ENCODE assay signal across 19 mouse cellular contexts in the genomic region with DNA sequence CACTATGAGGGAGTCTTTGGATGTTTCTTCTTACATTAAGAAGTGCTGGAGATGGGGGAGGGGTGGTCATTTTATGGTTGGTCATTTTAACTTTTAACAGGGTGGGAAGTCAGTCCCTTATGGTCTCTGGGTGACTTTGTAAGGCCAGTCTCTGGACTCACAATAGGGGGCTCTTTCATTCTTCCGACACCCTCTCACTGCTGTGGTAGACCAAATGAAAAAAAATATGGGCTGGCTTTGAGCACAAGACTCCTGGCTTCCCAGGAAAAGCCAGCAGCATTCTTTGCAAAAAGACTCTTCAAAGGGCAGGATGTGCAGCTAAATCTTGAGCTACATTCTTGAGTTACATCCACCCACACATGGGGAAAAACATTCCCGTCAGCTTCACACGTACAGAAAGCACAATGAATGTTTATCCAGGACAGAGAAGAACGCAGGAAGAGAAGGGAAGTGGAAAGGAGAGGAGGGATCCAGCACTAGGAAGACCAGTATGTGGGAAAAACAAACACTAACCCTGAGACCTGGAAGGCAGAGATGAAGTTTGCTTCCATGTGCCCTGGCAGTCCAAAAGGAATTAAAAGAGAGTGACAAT. TPM values are rescaled to one million over a fixed set of nuclear protein-coding genes. Genes with fewer than 3 reads are reported as not detected.
DNase-seq lines count a peak whose midpoint lies in the region; ATAC-seq lines count a peak whose summit lies in the region.
"Had no signal": no experiment of that assay in that cellular context is flagged by ENCODE, and none has a peak within 500 bp of the region (broad histone marks: within the 10 kb centered on the region; RNA-seq: fewer than 3 reads in every experiment).

No protein-coding gene starts in this region.

- H3K9me3 ChIP-seq in heart, embryonic 11.5 days (replicated peaks; ENCODE audit: control insufficient read depth, low read length), result no peaks in the 10 kb centered on the region
- H3K9me3 ChIP-seq in kidney, embryonic 15.5 days (replicated peaks), result no peaks in the 10 kb centered on the region
- H3K9me3 ChIP-seq: embryonic facial prominence, embryonic 15.5 days; G1E; hindbrain, embryonic 10.5 days; midbrain, embryonic 15.5 days had no signal

- 0 out of 2 replicates have a peak, but pooled peaks have one; percentile 26 for ATAC-seq in heart, embryonic 11.5 days (replicated peaks; ENCODE audit: insufficient number of reproducible peaks, low FRiP score, low TSS enrichment)
- ATAC-seq in kidney, embryonic 15.5 days (replicated peaks; ENCODE audit: low FRiP score), result peak; percentile 90
- no peak for ATAC-seq in inflammation-experienced regulatory T-cells, adult 6 months
- ATAC-seq: forebrain, embryonic 14.5 days; liver, postnatal 0 days; midbrain, embryonic 15.5 days had no signal

- H3K4me1 ChIP-seq in heart, embryonic 11.5 days (ENCODE audit: control insufficient read depth, insufficient read depth, low read length), result no peaks in the 10 kb centered on the region
- peaks cover 15% of the 10 kb centered on the region for H3K4me1 ChIP-seq in kidney, embryonic 15.5 days
- H3K4me1 ChIP-seq: embryonic facial prominence, embryonic 15.5 days; hindbrain, embryonic 10.5 days; midbrain, embryonic 15.5 days had no signal

- DNase-seq in heart, adult 8-10 months (ENCODE audit: low spot score), result no peak
- no peak for DNase-seq in kidney, postnatal 25 days
- peak; percentile 64 for DNase-seq in 3T3-L1 (ENCODE audit: low read depth, low spot score)
- peak; percentile 15 for DNase-seq in embryo, embryonic 11 days
- DNase-seq: adrenal gland, postnatal 14 days; cerebellum, postnatal 10 days; liver, postnatal 0 days; thymus, postnatal 4 days had no signal

- peak overlapping the region; percentile 32 for H3K27ac ChIP-seq in heart, embryonic 11.5 days (ENCODE audit: low read depth, low read length)
- H3K27ac ChIP-seq in kidney, embryonic 15.5 days, result peak overlapping the region; percentile 83
- H3K27ac ChIP-seq: embryonic facial prominence, embryonic 15.5 days; hindbrain, embryonic 10.5 days; macrophage; midbrain, embryonic 15.5 days had no signal

- no peaks in the 10 kb centered on the region for H3K36me3 ChIP-seq in heart, embryonic 11.5 days (ENCODE audit: control insufficient read depth, insufficient read depth, low read length)
- no peaks in the 10 kb centered on the region for H3K36me3 ChIP-seq in kidney, embryonic 15.5 days
- H3K36me3 ChIP-seq: embryonic facial prominence, embryonic 15.5 days; G1E; hindbrain, embryonic 10.5 days; midbrain, embryonic 15.5 days had no signal

- no peak overlapping the region for H3K9ac ChIP-seq in heart, embryonic 11.5 days (ENCODE audit: low read depth, low read length)
- H3K9ac ChIP-seq in kidney, embryonic 15.5 days, result no peak overlapping the region
- H3K9ac ChIP-seq: embryonic facial prominence, embryonic 15.5 days; liver, postnatal 0 days; midbrain, embryonic 15.5 days had no signal

- WGBS in heart, embryonic 11.5 days (ENCODE audit: insufficient replicate concordance), result 33% methylated on average over 4 of the region's 4 CpGs
- WGBS in kidney, embryonic 15.5 days, result 4% methylated on average over 4 of the region's 4 CpGs

- H3K4me2 ChIP-seq in heart, embryonic 11.5 days, result no peak overlapping the region
- H3K4me2 ChIP-seq in kidney, embryonic 15.5 days, result peak overlapping the region; percentile 11; the same call in 1 of the 2 replicates
- H3K4me2 ChIP-seq: embryonic facial prominence, embryonic 15.5 days; midbrain, embryonic 15.5 days had no signal

- no peak overlapping the region for H3K4me3 ChIP-seq in heart, embryonic 11.5 days (ENCODE audit: low read depth, low read length)
- H3K4me3 ChIP-seq in kidney, embryonic 15.5 days (replicated peaks), result no peak overlapping the region
- H3K4me3 ChIP-seq: embryonic facial prominence, embryonic 15.5 days; hindbrain, embryonic 10.5 days; midbrain, embryonic 15.5 days had no signal

- H3K27me3 ChIP-seq in heart, embryonic 11.5 days (ENCODE audit: control insufficient read depth, insufficient read depth, low read length), result no peaks in the 10 kb centered on the region
- no peaks in the 10 kb centered on the region for H3K27me3 ChIP-seq in kidney, embryonic 15.5 days
- H3K27me3 ChIP-seq: embryonic facial prominence, embryonic 15.5 days; midbrain, embryonic 15.5 days had no signal

RNA-seq across cellular contexts. Expression of a gene that starts 31.6 kb away (rescaled TPM):
- polyA plus RNA-seq in heart, embryonic 11.5 days (2014; fragmentation: Nextera tagmentation; extraction: Ambion mirVana), result 0.16 TPM in 1 of 2 replicates, not detected in the other
- total RNA-seq in heart, adult 8-10 months (2022), result 100 to 1,000 TPM; 269 to 374 (median 349) TPM
- 0.64 and 1.0 TPM in 2 replicates for polyA plus RNA-seq in kidney, embryonic 15.5 days (2015; fragmentation: Nextera tagmentation; extraction: Ambion mirVana)
- not detected for polyA plus RNA-seq in inflammation-experienced regulatory T-cells, adult 6 months (2017; shearing (Covaris generic))
- polyA plus RNA-seq: forebrain, embryonic 14.5 days; G1E; hindbrain, embryonic 10.5 days; liver, postnatal 0 days; macrophage had no signal

RNA-seq across cellular contexts. Expression of a gene that starts 49.7 kb away (rescaled TPM):
- 14.2 and 14.6 TPM in 2 replicates for polyA plus RNA-seq in heart, embryonic 11.5 days (2014; fragmentation: Nextera tagmentation; extraction: Ambion mirVana)
- 10 to 100 TPM; 17.0 to 24.1 (median 21.1) TPM for total RNA-seq in heart, adult 8-10 months (2022)
- polyA plus RNA-seq in kidney, embryonic 15.5 days (2015; fragmentation: Nextera tagmentation; extraction: Ambion mirVana), result 22.2 and 23.4 TPM in 2 replicates
- 10 to 100 TPM in 1 of 3 experiments, 1 to 10 TPM in 2; 6.4 to 10.0 (median 8.2) TPM for polyA plus RNA-seq in inflammation-experienced regulatory T-cells, adult 6 months (2017; shearing (Covaris generic))

RNA-seq across cellular contexts. Expression of a gene that starts 50.5 kb away (rescaled TPM):
- polyA plus RNA-seq in heart, embryonic 11.5 days (2014; fragmentation: Nextera tagmentation; extraction: Ambion mirVana), result not detected in 2 replicates
- total RNA-seq in heart, adult 8-10 months (2022), result not detected
- polyA plus RNA-seq in kidney, embryonic 15.5 days (2015; fragmentation: Nextera tagmentation; extraction: Ambion mirVana), result not detected in 2 replicates
- not detected for polyA plus RNA-seq in inflammation-experienced regulatory T-cells, adult 6 months (2017; shearing (Covaris generic))
- total RNA-seq: adrenal gland, postnatal 14 days; G1E; gastrocnemius, adult 8-10 months had no signal
- polyA plus RNA-seq: embryonic facial prominence, embryonic 15.5 days; forebrain, embryonic 14.5 days; G1E; hindbrain, embryonic 10.5 days; liver, postnatal 0 days; macrophage; midbrain, embryonic 15.5 days; neural tube, embryonic 14.5 days had no signal

Comparison
In these comparisons a context has a peak if more than half of its experiments do, and no peak if none do; other contexts are left out.
1. DNase-seq: peak in 3T3-L1 (single experiment) and embryo, embryonic 11 days (single experiment); none in heart, adult 8-10 months (single experiment) and kidney, postnatal 25 days (0 of 2).